Mouse (Mus musculus) embryo, embryonic 11 days (tissue): ENCODE measurements around the gene Camta1.

Experiments
- DNase-seq: peaks from one replicate; pipeline ENCODE4 v3.0.0-alpha.2; 2015

Camta1 gene

GRCm38 (mm10) chr4:150962231-150962630 lies 899.4 kb downstream of the Camta1 start:
- no peak for DNase-seq

GRCm38 (mm10) chr4:150958536-150958935 lies 903.1 kb downstream of the Camta1 start:
- no peak for DNase-seq

GRCm38 (mm10) chr4:150957106-150957458 lies 904.6 kb downstream of the Camta1 start:
- DNase-seq, result no peak

GRCm38 (mm10) chr4:150956369-150957105 lies 905.1 kb downstream of the Camta1 start:
- DNase-seq, result peak; percentile 12

GRCm38 (mm10) chr4:150950972-150951371 lies 910.7 kb downstream of the Camta1 start:
- no peak for DNase-seq

- no peak for DNase-seq
Observed at GRCm38 (mm10) chr4:150944707-150945106, 917.0 kb downstream of the Camta1 start.

- no peak for DNase-seq
Observed at GRCm38 (mm10) chr4:150939991-150940651, 921.6 kb downstream of the Camta1 start.

- DNase-seq, result no peak
Observed at GRCm38 (mm10) chr4:150938063-150938452, 923.6 kb downstream of the Camta1 start.

- peak; percentile 17 for DNase-seq
Observed at GRCm38 (mm10) chr4:150937293-150938062, 924.2 kb downstream of the Camta1 start.

GRCm38 (mm10) chr4:150933503-150933902 lies 928.2 kb downstream of the Camta1 start:
- DNase-seq, result no peak

GRCm38 (mm10) chr4:150927789-150928188 lies 933.9 kb downstream of the Camta1 start:
- no peak for DNase-seq

GRCm38 (mm10) chr4:150926924-150927705 lies 934.6 kb downstream of the Camta1 start:
- peak; percentile 65 for DNase-seq

GRCm38 (mm10) chr4:150925923-150926322 lies 935.8 kb downstream of the Camta1 start:
- DNase-seq, result peak; percentile 22

- no peak for DNase-seq
Observed at GRCm38 (mm10) chr4:150924936-150925335, 936.7 kb downstream of the Camta1 start.

GRCm38 (mm10) chr4:150924308-150924707 lies 937.4 kb downstream of the Camta1 start:
- no peak for DNase-seq

GRCm38 (mm10) chr4:150921206-150921605 lies 940.5 kb downstream of the Camta1 start:
- no peak for DNase-seq

GRCm38 (mm10) chr4:150917336-150918027 lies 944.2 kb downstream of the Camta1 start:
- no peak for DNase-seq

GRCm38 (mm10) chr4:150915181-150915906 lies 946.3 kb downstream of the Camta1 start:
- DNase-seq, result no peak

- peak; percentile 99 for DNase-seq
Observed at GRCm38 (mm10) chr4:150914290-150914733, 947.4 kb downstream of the Camta1 start, which contains the start of the genes Park7 and Tnfrsf9. TSS of gene Park7 (minus strand) at chr4:150914437. TSS of gene Tnfrsf9 (plus strand) at chr4:150914562.

- DNase-seq, result no peak
Observed at GRCm38 (mm10) chr4:150913743-150914142, 947.9 kb downstream of the Camta1 start.
